Mouse (Mus musculus): ENCODE measurements at regions not wholly inside any gene's neighbourhood (a gene's known extent, or its start where the extent isn't known, plus 50 kb on each side); places are given as distances from the start of the nearest gene placed in this dataset.

GRCm38 (mm10) chr13:42526163-42526562, 154.3 kb upstream of the Phactr1 start:
- H3K9me3 ChIP-seq: no peaks in the 10 kb centered on the region
- no peak for ATAC-seq (ENCODE audit: low FRiP score, low read depth)
- WGBS: 62% methylated on average over 4 of the region's 4 CpGs
- H3K9ac ChIP-seq: no peak overlapping the region
- H3K4me3 ChIP-seq: no peak overlapping the region
- no peaks in the 10 kb centered on the region for H3K4me1 ChIP-seq
- H3K27ac ChIP-seq: no peak overlapping the region
- no peaks in the 10 kb centered on the region for H3K36me3 ChIP-seq
- H3K4me2 ChIP-seq (replicated peaks): no peak overlapping the region
- H3K27me3 ChIP-seq: no peaks in the 10 kb centered on the region

DNA sequence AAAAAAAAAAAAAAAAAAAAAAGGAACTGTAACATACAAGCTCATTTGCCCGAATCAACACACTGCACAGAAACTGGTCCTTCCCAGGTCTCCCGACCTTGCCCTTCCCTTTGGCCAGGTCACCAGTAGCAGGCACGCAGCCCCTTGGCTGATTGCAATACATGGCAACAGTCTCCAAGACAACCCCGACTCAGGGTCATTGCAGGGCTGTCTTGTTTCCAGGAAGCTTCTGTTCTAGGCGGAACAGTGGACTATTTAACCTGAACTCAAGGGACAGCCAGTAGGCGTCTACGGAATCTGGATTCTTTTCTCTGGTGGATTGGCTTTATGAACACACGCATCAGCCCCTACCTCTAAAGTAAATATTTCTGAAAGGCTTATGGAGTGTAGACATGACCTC, 153.5 kb upstream of the Phactr1 start:
- Histone ChIP-seq H3K9ac (no peak overlapping the region), H3K27ac (no peak overlapping the region), H3K4me3 (no peak overlapping the region), H3K9me3 (no peaks in the 10 kb centered on the region), H3K27me3 (no peaks in the 10 kb centered on the region), H3K36me3 (no peaks in the 10 kb centered on the region), H3K4me2 (replicated peaks) (no peak overlapping the region), H3K4me1 (no peaks in the 10 kb centered on the region)
- 46% methylated on average over 8 of the region's 8 CpGs for WGBS
- ATAC-seq (ENCODE audit: low FRiP score, low read depth): no peak

GRCm38 (mm10) chr13:42528169-42528568, 152.3 kb upstream of the Phactr1 start:
- Histone ChIP-seq H3K36me3 (no peaks in the 10 kb centered on the region), H3K4me1 (no peaks in the 10 kb centered on the region), H3K9me3 (no peaks in the 10 kb centered on the region), H3K27me3 (no peaks in the 10 kb centered on the region), H3K4me2 (replicated peaks) (no peak overlapping the region), H3K27ac (no peak overlapping the region), H3K9ac (no peak overlapping the region), H3K4me3 (no peak overlapping the region)
- no peak for ATAC-seq (ENCODE audit: low FRiP score, low read depth)
- 85% methylated on average over 2 of the region's 2 CpGs for WGBS

GRCm38 (mm10) chr13:42536501-42537210, 143.8 kb upstream of the Phactr1 start:
- no peaks in the 10 kb centered on the region for H3K36me3 ChIP-seq
- no peaks in the 10 kb centered on the region for H3K4me1 ChIP-seq
- no peak overlapping the region for H3K9ac ChIP-seq
- no peaks in the 10 kb centered on the region for H3K27me3 ChIP-seq
- H3K4me3 ChIP-seq: no peak overlapping the region
- no peak overlapping the region for H3K4me2 ChIP-seq (replicated peaks)
- ATAC-seq (ENCODE audit: low FRiP score, low read depth): no peak
- H3K27ac ChIP-seq: no peak overlapping the region
- H3K9me3 ChIP-seq: no peaks in the 10 kb centered on the region; the same call in 1 of the 2 replicates
- 70% methylated on average over 7 of the region's 7 CpGs for WGBS

- H3K27ac ChIP-seq: no peak overlapping the region
- no peaks in the 10 kb centered on the region for H3K4me1 ChIP-seq
- no peaks in the 10 kb centered on the region; the same call in 1 of the 2 replicates for H3K9me3 ChIP-seq
- H3K4me2 ChIP-seq (replicated peaks): no peak overlapping the region
- no peaks in the 10 kb centered on the region for H3K36me3 ChIP-seq
- no peak overlapping the region for H3K9ac ChIP-seq
- H3K27me3 ChIP-seq: no peaks in the 10 kb centered on the region
- H3K4me3 ChIP-seq: no peak overlapping the region
- 84% methylated on average over 2 of the region's 2 CpGs for WGBS
- no peak for ATAC-seq (ENCODE audit: low FRiP score, low read depth)
Measured at GRCm38 (mm10) chr13:42538046-42538445, 142.4 kb upstream of the Phactr1 start.

- no peak for ATAC-seq (ENCODE audit: low FRiP score, low read depth)
- H3K4me3 ChIP-seq: no peak overlapping the region
- 66% methylated on average over 4 of the region's 4 CpGs for WGBS
- no peak overlapping the region for H3K9ac ChIP-seq
- no peaks in the 10 kb centered on the region; the same call in 1 of the 2 replicates for H3K9me3 ChIP-seq
- H3K4me2 ChIP-seq (replicated peaks): no peak overlapping the region
- no peaks in the 10 kb centered on the region for H3K4me1 ChIP-seq
- no peaks in the 10 kb centered on the region for H3K27me3 ChIP-seq
- no peaks in the 10 kb centered on the region for H3K36me3 ChIP-seq
- no peak overlapping the region for H3K27ac ChIP-seq
Measured at GRCm38 (mm10) chr13:42544536-42545094, 135.8 kb upstream of the Phactr1 start.

GRCm38 (mm10) chr13:42546389-42546788, 134.0 kb upstream of the Phactr1 start:
- Histone ChIP-seq H3K27ac (no peak overlapping the region), H3K4me1 (no peaks in the 10 kb centered on the region), H3K9me3 (no peaks in the 10 kb centered on the region), H3K4me2 (replicated peaks) (no peak overlapping the region), H3K9ac (no peak overlapping the region), H3K36me3 (no peaks in the 10 kb centered on the region), H3K27me3 (no peaks in the 10 kb centered on the region), H3K4me3 (no peak overlapping the region)
- no peak for ATAC-seq (ENCODE audit: low FRiP score, low read depth)
- 74% methylated on average over 4 of the region's 4 CpGs for WGBS

GRCm38 (mm10) chr13:42546851-42547250, 133.6 kb upstream of the Phactr1 start:
- 76% methylated on average over 10 of the region's 10 CpGs for WGBS
- no peak overlapping the region for H3K4me3 ChIP-seq

DNA sequence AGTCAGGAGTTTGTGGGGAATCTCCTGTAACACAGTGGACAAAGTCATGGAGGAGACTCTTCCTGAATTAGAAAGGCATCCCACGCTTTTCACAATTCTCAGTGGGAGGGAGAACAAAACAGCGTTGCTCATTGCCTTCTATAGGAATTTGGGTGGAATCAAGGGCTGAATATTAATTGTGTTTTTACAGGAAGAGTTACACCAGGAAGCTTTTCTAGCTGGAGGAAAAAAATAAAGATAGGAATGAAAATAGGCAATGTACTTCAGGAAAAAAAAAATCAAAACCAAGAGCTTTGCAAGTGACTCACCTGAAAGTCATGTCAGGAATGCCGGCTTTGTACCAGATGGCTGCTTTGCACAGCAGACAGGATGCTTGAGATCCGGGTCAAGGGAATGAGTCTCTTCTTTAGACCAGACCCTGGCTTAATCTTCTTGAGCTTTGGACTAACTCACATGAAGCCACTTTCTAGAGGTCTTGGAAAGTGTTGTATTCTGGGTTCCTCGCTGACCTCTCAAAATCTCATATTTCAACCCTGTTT, 131.3 kb upstream of the Phactr1 start:
- Histone ChIP-seq H3K4me2 (replicated peaks) (no peak overlapping the region), H3K9ac (no peak overlapping the region), H3K4me1 (peaks cover 5% of the 10 kb centered on the region; the same call in 1 of the 2 replicates), H3K9me3 (no peaks in the 10 kb centered on the region), H3K27ac (no peak overlapping the region), H3K36me3 (no peaks in the 10 kb centered on the region), H3K27me3 (no peaks in the 10 kb centered on the region), H3K4me3 (no peak overlapping the region)
- ATAC-seq (ENCODE audit: low FRiP score, low read depth): no peak
- 66% methylated on average over 5 of the region's 5 CpGs for WGBS

More at GRCm38 (mm10) chr13:42546851-42547250, 133.6 kb upstream of the Phactr1 start:
- Histone ChIP-seq H3K9ac (no peak overlapping the region), H3K4me2 (replicated peaks) (no peak overlapping the region), H3K9me3 (no peaks in the 10 kb centered on the region), H3K4me1 (no peaks in the 10 kb centered on the region), H3K36me3 (no peaks in the 10 kb centered on the region), H3K27me3 (no peaks in the 10 kb centered on the region), H3K27ac (no peak overlapping the region)
- ATAC-seq (ENCODE audit: low FRiP score, low read depth): no peak

DNA sequence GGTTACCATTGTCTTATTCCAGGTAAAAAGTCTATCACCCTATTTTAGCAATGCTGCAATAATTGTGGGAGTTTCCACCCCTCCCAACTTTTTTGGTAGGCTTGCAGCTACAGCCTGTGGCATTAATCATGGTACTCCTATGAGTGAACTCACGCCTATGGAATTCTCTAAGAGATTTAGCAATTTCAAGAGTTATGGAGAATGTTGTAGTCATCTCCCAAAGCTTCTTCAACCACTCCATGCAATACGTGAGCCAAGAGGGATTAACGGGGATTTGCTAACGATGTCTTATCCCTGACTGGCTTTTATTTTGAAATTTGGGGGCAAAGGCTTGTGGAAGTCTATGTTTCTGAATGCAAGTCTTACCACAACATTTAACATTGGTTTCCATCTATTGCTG, 125.5 kb upstream of the Phactr1 start:
- H3K27me3 ChIP-seq: no peaks in the 10 kb centered on the region
- no peak overlapping the region for H3K4me2 ChIP-seq (replicated peaks)
- peaks cover 5% of the 10 kb centered on the region; the same call in 1 of the 2 replicates for H3K4me1 ChIP-seq
- H3K4me3 ChIP-seq: no peak overlapping the region
- H3K36me3 ChIP-seq: no peaks in the 10 kb centered on the region
- WGBS: 84% methylated on average over 4 of the region's 4 CpGs
- no peak overlapping the region for H3K9ac ChIP-seq
- no peak overlapping the region for H3K27ac ChIP-seq
- no peak for ATAC-seq (ENCODE audit: low FRiP score, low read depth)
- no peaks in the 10 kb centered on the region for H3K9me3 ChIP-seq

DNA sequence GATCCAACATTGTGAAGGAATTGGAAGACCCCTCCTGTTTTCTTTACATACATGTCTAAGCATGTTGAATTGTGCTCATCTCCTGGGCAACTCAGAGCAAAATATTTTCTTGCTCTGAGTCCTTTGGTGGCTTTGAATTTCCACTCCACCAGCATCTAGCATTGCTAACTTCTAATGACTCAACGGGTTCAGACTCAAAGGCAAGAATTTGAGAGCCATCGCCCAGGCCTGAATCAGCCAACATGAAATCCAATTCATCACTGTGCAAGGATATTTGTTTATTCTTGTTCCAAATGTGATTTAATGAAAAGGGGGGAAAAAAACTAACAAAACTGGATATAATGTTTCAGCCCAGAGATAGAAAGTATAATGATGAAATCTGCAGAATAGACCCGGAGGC, 121.9 kb upstream of the Phactr1 start:
- no peak for ATAC-seq (ENCODE audit: low FRiP score, low read depth)
- WGBS: 87% methylated on average over 3 of the region's 3 CpGs
- H3K4me3 ChIP-seq: no peak overlapping the region

DNA sequence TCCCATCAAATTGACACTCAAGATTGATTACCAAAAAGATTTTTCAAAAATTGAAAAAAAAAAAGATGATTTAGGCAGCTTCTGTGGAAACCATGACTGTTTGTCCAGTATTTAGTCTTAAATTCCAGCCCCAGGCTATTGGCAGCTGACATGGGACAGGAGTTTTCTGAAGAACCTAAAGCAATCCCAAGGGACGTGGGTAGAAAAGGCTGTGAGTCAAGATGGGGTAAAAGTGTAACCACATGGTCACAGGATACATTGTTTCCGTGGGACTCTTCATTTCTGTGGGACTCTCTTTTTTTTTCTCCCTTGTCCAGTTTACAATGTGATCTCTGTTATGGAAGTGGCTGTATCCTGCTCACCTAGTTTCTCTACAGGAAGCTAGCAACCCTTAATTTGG, 119.0 kb upstream of the Phactr1 start:
- Histone ChIP-seq H3K9me3 (no peaks in the 10 kb centered on the region), H3K9ac (no peak overlapping the region), H3K4me3 (no peak overlapping the region), H3K27ac (no peak overlapping the region), H3K27me3 (no peaks in the 10 kb centered on the region), H3K4me2 (replicated peaks) (no peak overlapping the region), H3K4me1 (no peaks in the 10 kb centered on the region), H3K36me3 (no peaks in the 10 kb centered on the region)
- 69% methylated on average over 2 of the region's 2 CpGs for WGBS
- ATAC-seq (ENCODE audit: low FRiP score, low read depth): no peak

More for the DNA sequence above, 121.9 kb upstream of the Phactr1 start:
- H3K9ac ChIP-seq: no peak overlapping the region
- H3K9me3 ChIP-seq: no peaks in the 10 kb centered on the region
- H3K4me2 ChIP-seq (replicated peaks): no peak overlapping the region
- H3K27ac ChIP-seq: no peak overlapping the region
- no peaks in the 10 kb centered on the region for H3K4me1 ChIP-seq
- no peaks in the 10 kb centered on the region for H3K36me3 ChIP-seq
- H3K27me3 ChIP-seq: no peaks in the 10 kb centered on the region

All from limb, embryonic 13.5 days (tissue).